Mouse (Mus musculus) ES-E14 (cell line): ENCODE results near the gene Sept10.

Experiments used
- CHD2 ChIP-seq: IDR thresholded peaks from 2 replicates; pipeline ENCODE4 v1.6.1; 2014; ENCODE audit warnings: mild to moderate bottlenecking, low read depth, low read length, inconsistent platforms
- HCFC1 ChIP-seq: IDR thresholded peaks from 2 replicates; pipeline ENCODE4 v1.6.1; 2012; ENCODE audit warnings: low read length, inconsistent platforms, borderline replicate concordance; ENCODE audit not compliant: insufficient read depth
- ZNF384 ChIP-seq: IDR thresholded peaks from 2 replicates; pipeline ENCODE4 v1.6.1; 2012; ENCODE audit warnings: low read depth, low read length, inconsistent platforms

DNA sequence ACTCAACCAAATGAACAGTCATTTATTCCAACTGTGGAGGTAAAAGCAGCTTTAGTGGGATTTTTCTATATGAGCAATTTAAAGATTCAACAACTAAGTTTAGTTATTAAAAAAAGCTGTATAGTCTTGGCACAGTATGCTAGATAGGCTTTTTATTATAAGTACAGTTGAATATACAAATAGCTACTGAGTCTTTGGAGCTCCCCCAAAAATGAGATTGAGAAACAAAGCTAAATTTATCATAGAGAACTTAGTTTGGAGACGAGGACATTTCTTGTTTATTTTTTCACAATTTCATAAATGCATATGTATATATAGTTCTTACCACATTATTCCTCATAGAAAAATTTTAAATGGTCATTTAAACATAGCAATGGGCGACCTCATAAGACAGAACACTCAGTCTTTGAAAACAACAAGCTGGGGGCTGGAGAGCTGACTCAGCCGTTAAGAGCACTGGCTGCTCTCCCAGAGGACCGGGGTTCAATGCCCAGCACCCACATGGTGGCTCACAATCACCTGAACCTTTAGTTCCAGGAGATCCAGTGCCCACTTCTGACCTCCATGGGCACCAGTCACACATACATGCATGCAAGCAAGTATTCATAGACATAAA is 7.7 kb upstream of the Sept10 start:
- no peak for TF ChIP-seq HCFC1
- no peak for TF ChIP-seq CHD2
- no peak for TF ChIP-seq ZNF384
